Mouse (Mus musculus) urinary bladder, adult 18-20 months (tissue): ENCODE measurements at regions not wholly inside any gene's neighbourhood (a gene's known extent, or its start where the extent isn't known, plus 50 kb on each side); places are given as distances from the start of the nearest gene placed in this dataset.
"Not testable (repeated sequence)": the region's sequence is repeated elsewhere in the genome, so short reads cannot be mapped to it uniquely, and the experiment has no call there.

Experiments used
- DNase-seq, 2 experiments: peaks; one replicate each; pipeline ENCODE4 v3.0.0; 2022; ENCODE audit warnings: low spot score in 2 of 2, mixed read lengths in 2 of 2

GRCm38 (mm10) chr10:53482919-53483318, 103.2 kb upstream of the Cep85l start:
- DNase-seq: no peak

GRCm38 (mm10) chr10:53470200-53470599, 90.5 kb upstream of the Cep85l start:
- no peak for DNase-seq

GRCm38 (mm10) chr10:53469611-53470010, 89.9 kb upstream of the Cep85l start:
- peak in 1 of 2 experiments; percentile 30 for DNase-seq

- no peak for DNase-seq
Observed at GRCm38 (mm10) chr10:53468293-53468545, 88.5 kb upstream of the Cep85l start.

GRCm38 (mm10) chr10:53467472-53468292, 87.9 kb upstream of the Cep85l start:
- DNase-seq: no peak

GRCm38 (mm10) chr10:53466851-53467250, 87.1 kb upstream of the Cep85l start:
- peak in 1 of 2 experiments; percentile 30 for DNase-seq

GRCm38 (mm10) chr10:53466261-53466660, 86.5 kb upstream of the Cep85l start:
- DNase-seq: no peak

GRCm38 (mm10) chr10:53464581-53464980, 84.8 kb upstream of the Cep85l start:
- DNase-seq: no peak

GRCm38 (mm10) chr10:53464006-53464405, 84.3 kb upstream of the Cep85l start:
- DNase-seq: no peak

- DNase-seq: no peak
Observed at GRCm38 (mm10) chr10:53463471-53463870, 83.7 kb upstream of the Cep85l start.

GRCm38 (mm10) chr10:53462449-53463308, 82.9 kb upstream of the Cep85l start:
- no peak for DNase-seq

- DNase-seq: no peak
Observed at GRCm38 (mm10) chr10:53461070-53461781, 81.5 kb upstream of the Cep85l start.

- not testable (repeated sequence) for DNase-seq
Observed at GRCm38 (mm10) chr10:53459706-53460105, 80.0 kb upstream of the Cep85l start.

- no peak for DNase-seq
Observed at GRCm38 (mm10) chr10:53456027-53456713, 76.4 kb upstream of the Cep85l start.

GRCm38 (mm10) chr10:53444789-53445188, 65.0 kb upstream of the Cep85l start:
- no peak for DNase-seq

- no peak for DNase-seq
Observed at GRCm38 (mm10) chr10:53443443-53443842, 63.7 kb upstream of the Cep85l start.

GRCm38 (mm10) chr10:53442912-53443311, 63.2 kb upstream of the Cep85l start:
- DNase-seq: no peak

- no peak for DNase-seq
Observed at GRCm38 (mm10) chr10:53440251-53440650, 60.5 kb upstream of the Cep85l start.

GRCm38 (mm10) chr10:53438388-53438787, 58.6 kb upstream of the Cep85l start:
- no peak for DNase-seq

GRCm38 (mm10) chr10:53437724-53438123, 58.0 kb upstream of the Cep85l start:
- no peak for DNase-seq

- DNase-seq: no peak
Observed at GRCm38 (mm10) chr10:53436023-53436475, 56.3 kb upstream of the Cep85l start.
